Mouse (Mus musculus): ENCODE measurements around the gene Mnt. TPM values are rescaled to one million over a fixed set of nuclear protein-coding genes. Genes with fewer than 3 reads are reported as not detected.

Gene Mnt
- polyA plus RNA-seq, 1 experiment = not detected

DNA sequence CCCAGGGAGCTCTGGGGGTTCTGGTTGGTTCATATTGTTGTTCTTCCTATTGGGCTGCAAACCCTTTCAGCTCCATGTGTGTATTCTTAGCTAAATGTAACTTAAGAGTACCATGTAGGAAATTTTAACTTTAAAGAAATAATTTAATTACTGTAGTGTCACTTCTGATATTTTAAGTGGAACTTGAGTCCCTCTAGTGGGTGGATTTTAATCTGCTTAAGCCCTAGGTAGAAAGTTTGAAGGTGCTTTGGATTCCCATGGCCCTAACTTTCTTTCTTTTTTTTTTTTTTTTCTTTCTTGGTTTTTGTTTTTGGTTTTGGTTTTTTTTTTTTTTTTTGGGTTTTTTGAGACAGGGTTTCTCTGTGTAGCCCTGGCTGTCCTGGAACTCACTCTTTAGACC is 14.9 kb upstream of the Mnt start:
- TF ChIP-seq POLR2A (IDR thresholded peaks at IDR 0.05; ENCODE audit: insufficient read depth, low read depth, low read length) (no peak), CTCF (IDR thresholded peaks at IDR 0.05; ENCODE audit: insufficient read depth, low read depth, low read length) (no peak)
- Histone ChIP-seq H3K4me1 (ENCODE audit: control insufficient read depth, insufficient read depth, low read length) (no peaks in the 10 kb centered on the region), H3K27ac (ENCODE audit: insufficient read depth, low read depth, low read length) (no peak overlapping the region), H3K4me3 (ENCODE audit: insufficient read depth, low read depth, low read length) (no peak overlapping the region)

DNA sequence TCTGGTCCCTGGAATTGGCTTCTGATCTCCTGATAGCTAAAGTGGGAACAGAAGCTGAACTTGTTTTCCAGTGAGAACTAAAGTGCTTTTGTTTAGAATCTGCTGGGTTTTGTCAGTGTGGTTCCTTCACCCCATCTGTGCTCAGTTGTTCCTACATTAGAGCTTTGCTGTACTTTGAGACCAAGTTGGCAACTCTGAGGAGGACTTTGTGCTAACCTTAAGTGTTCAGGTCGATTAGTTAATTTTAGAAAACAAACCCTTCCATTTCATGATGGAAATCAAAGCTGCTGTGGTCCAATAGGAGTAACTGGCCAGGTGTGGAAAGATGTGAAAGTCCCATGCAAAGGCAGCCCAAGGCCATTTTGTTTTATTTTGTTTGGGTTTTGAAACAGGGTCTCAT is 9.8 kb upstream of the Mnt start:
- no peak overlapping the region for H3K27ac ChIP-seq (ENCODE audit: insufficient read depth, low read depth, low read length)
- TF ChIP-seq POLR2A (IDR thresholded peaks at IDR 0.05; ENCODE audit: insufficient read depth, low read depth, low read length) (no peak), CTCF (IDR thresholded peaks at IDR 0.05; ENCODE audit: insufficient read depth, low read depth, low read length) (no peak)
- 66% methylated on average over 1 of the region's 1 CpGs for WGBS

DNA sequence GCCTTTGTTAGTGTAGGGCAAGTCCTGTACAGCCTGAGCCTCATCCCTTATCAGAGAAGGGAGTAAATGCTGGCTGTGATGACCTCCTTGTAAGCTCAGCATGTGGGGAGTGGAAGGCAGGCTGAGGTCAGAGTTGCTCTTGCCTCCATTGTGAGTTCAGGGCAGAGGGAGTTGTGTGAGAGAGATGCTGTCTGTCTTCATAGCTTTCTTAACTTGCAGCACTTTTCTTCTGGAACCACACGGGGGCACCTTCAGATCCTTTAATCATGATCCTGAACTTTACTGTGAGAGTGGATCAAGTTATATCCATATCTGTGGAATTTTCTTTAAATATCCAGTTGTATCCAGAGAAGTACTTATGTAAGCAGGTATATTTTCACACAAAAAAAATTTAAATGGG is 9.3 kb upstream of the Mnt start:
- Histone ChIP-seq H3K4me1 (ENCODE audit: control insufficient read depth, insufficient read depth, low read length) (peaks cover 8% of the 10 kb centered on the region), H3K4me3 (ENCODE audit: insufficient read depth, low read depth, low read length) (no peak overlapping the region), H3K27ac (ENCODE audit: insufficient read depth, low read depth, low read length) (0 out of 2 replicates have a peak overlapping the region, but pooled peaks have one; percentile 33)
- 15% methylated on average over 1 of the region's 1 CpGs for WGBS
- no peak for TF ChIP-seq CTCF (IDR thresholded peaks at IDR 0.05; ENCODE audit: insufficient read depth, low read depth, low read length)
- no peak for TF ChIP-seq POLR2A (IDR thresholded peaks at IDR 0.05; ENCODE audit: insufficient read depth, low read depth, low read length)

More for the DNA sequence above, 9.8 kb upstream of the Mnt start:
- peaks cover 5% of the 10 kb centered on the region for H3K4me1 ChIP-seq (ENCODE audit: control insufficient read depth, insufficient read depth, low read length)
- no peak overlapping the region for H3K4me3 ChIP-seq (ENCODE audit: insufficient read depth, low read depth, low read length)

DNA sequence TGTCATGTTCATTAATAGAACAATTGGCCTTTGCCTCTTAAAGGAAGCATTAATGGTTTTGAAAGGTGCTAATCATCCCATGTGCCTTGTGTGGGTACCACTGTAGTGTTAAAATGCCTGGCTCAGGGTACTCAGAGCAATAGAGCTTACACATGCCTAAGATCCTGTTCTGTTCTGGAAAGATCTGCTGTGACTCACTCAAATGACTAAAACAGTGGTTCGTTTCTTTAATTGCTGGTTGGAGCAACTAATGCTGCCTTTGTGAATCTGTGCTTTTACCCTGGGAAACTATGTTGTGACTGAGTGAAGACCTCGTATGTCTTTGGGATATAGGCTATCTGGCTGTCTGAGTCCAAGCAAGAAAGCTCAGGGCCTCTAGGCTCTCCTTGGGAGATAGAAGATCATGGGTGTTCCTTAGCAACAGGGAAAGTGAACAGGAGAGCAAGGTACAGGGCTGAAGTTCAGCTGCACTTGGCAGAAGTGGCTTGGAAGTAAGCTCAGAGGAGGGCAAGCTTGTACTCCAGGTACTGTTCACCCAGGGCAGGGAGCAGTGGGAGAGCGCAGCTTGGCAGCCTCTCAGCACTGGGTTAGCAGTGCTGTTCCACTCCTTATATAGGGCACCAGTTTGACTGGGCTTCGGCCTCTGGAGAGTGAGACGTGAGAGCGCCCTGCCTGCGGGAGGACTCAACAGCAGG is 7.8 kb upstream of the Mnt start:
- H3K4me1 ChIP-seq (ENCODE audit: control insufficient read depth, insufficient read depth, low read length) = peaks cover 8% of the 10 kb centered on the region
- WGBS = 48% methylated on average over 7 of the region's 7 CpGs
- H3K4me3 ChIP-seq (ENCODE audit: insufficient read depth, low read depth, low read length) = no peak overlapping the region
- no peak overlapping the region for H3K27ac ChIP-seq (ENCODE audit: insufficient read depth, low read depth, low read length)
- TF ChIP-seq CTCF (IDR thresholded peaks at IDR 0.05; ENCODE audit: insufficient read depth, low read depth, low read length) (no peak), POLR2A (IDR thresholded peaks at IDR 0.05; ENCODE audit: insufficient read depth, low read depth, low read length) (no peak)

DNA sequence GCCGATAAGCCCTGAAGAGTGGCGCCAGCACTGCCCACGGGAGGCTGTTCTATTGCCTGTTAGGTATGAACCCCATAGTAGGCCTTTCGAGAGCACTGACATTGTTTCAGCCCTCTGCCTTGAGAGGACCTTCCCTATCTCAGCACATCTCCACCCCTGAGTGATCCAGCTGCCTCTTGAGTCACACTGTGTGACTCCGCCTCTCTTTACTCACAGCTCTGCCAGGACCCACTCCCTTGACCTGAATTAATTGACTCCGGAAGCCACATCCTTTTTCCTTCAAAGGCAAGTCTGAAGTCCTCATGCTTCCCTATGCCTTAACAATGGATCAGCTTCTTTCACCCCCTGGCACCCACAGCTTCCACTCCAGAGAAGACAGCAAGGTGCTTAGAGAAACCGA is 4.6 kb upstream of the Mnt start:
- peaks cover 13% of the 10 kb centered on the region for H3K4me1 ChIP-seq (ENCODE audit: control insufficient read depth, insufficient read depth, low read length)
- no peak overlapping the region for H3K27ac ChIP-seq (ENCODE audit: insufficient read depth, low read depth, low read length)
- H3K4me3 ChIP-seq (ENCODE audit: insufficient read depth, low read depth, low read length) = no peak overlapping the region
- 79% methylated on average over 7 of the region's 7 CpGs for WGBS
- TF ChIP-seq POLR2A (IDR thresholded peaks at IDR 0.05; ENCODE audit: insufficient read depth, low read depth, low read length) (no peak), CTCF (IDR thresholded peaks at IDR 0.05; ENCODE audit: insufficient read depth, low read depth, low read length) (no peak)

DNA sequence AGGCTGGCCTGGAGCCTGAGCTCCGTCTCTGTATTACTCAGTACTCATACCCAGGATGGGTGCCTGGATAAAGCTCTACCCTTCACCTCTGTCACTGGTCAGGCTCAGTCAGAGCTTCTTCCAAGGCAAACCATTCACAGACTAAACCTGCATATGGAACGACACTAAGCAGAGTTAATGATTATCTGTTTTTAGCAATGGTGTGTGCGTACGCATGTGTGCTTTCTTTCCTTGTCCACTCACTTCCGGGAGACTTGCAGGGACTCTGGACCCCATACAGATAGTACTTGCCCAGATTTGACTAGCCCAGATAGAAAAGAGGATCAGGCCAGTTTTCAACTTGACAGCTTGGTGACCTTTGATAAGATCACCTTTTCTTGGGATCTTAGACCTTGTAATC is 4.0 kb upstream of the Mnt start:
- 92% methylated on average over 5 of the region's 5 CpGs for WGBS
- peaks cover 13% of the 10 kb centered on the region for H3K4me1 ChIP-seq (ENCODE audit: control insufficient read depth, insufficient read depth, low read length)
- no peak for TF ChIP-seq POLR2A (IDR thresholded peaks at IDR 0.05; ENCODE audit: insufficient read depth, low read depth, low read length)
- TF ChIP-seq CTCF (IDR thresholded peaks at IDR 0.05; ENCODE audit: insufficient read depth, low read depth, low read length) = no peak
- H3K4me3 ChIP-seq (ENCODE audit: insufficient read depth, low read depth, low read length) = no peak overlapping the region
- H3K27ac ChIP-seq (ENCODE audit: insufficient read depth, low read depth, low read length) = no peak overlapping the region

DNA sequence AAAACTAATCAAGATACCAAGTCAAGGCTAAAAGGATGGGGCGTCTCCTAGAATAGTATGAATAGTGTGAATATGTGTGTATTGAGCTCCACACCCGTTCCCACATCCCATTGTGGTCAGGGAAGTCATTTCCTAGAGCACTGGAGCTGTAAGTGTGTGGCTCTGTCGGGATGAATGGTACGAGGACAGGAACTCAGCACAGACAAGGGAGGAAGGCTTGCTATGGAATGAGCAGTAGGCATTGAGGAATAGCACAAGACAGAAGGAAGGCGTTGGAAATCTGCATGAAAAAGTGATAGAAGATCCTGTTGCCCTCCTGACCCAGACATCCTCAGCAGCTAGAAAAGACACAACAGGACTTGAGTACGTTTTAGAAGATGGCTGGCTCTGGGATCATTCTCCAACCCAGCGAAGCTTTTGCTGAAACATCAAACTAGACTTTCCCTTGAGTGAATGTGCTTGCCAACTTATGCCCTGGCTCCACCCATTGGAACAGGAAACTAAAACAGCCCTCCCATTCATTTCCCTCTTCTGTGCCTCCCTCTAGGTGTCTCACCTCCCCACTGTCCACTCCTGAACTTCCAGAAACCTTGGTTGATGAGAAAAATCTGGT is 2.8 kb upstream of the Mnt start:
- Histone ChIP-seq H3K27ac (ENCODE audit: insufficient read depth, low read depth, low read length) (no peak overlapping the region), H3K4me3 (ENCODE audit: insufficient read depth, low read depth, low read length) (no peak overlapping the region), H3K4me1 (ENCODE audit: control insufficient read depth, insufficient read depth, low read length) (peaks cover 18% of the 10 kb centered on the region)
- 81% methylated on average over 7 of the region's 7 CpGs for WGBS
- no peak for TF ChIP-seq POLR2A (IDR thresholded peaks at IDR 0.05; ENCODE audit: insufficient read depth, low read depth, low read length)
- TF ChIP-seq CTCF (IDR thresholded peaks at IDR 0.05; ENCODE audit: insufficient read depth, low read depth, low read length) = no peak

DNA sequence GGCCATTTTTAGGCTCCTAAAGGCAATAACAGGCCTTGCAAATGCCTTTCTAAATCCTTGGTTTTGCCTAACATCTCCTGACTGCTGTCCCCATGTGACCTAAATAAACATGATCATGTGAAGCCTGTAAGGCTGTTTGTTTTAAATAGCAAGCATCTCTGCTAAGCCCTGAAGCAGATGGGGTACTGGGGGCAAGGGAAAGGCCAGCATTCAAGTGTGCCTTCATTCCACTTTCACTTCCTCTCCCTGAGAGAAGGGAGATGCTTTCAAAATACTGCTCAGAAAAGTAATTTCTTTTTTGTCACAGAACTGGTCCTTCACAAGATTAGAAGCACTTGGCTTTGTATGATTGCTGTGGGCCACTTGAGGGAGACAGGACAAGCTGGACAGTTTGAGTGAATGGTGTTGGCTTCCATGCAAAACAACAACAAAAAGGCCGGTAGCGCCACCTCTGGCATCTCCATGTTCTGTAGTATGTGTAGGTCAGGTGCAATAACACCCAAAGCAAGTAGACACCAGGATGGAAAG is 2.3 kb upstream of the Mnt start:
- no peak overlapping the region for H3K4me3 ChIP-seq (ENCODE audit: insufficient read depth, low read depth, low read length)
- peaks cover 19% of the 10 kb centered on the region for H3K4me1 ChIP-seq (ENCODE audit: control insufficient read depth, insufficient read depth, low read length)
- TF ChIP-seq CTCF (IDR thresholded peaks at IDR 0.05; ENCODE audit: insufficient read depth, low read depth, low read length) = no peak
- no peak for TF ChIP-seq POLR2A (IDR thresholded peaks at IDR 0.05; ENCODE audit: insufficient read depth, low read depth, low read length)
- H3K27ac ChIP-seq (ENCODE audit: insufficient read depth, low read depth, low read length) = no peak overlapping the region
- WGBS = 48% methylated on average over 2 of the region's 2 CpGs

DNA sequence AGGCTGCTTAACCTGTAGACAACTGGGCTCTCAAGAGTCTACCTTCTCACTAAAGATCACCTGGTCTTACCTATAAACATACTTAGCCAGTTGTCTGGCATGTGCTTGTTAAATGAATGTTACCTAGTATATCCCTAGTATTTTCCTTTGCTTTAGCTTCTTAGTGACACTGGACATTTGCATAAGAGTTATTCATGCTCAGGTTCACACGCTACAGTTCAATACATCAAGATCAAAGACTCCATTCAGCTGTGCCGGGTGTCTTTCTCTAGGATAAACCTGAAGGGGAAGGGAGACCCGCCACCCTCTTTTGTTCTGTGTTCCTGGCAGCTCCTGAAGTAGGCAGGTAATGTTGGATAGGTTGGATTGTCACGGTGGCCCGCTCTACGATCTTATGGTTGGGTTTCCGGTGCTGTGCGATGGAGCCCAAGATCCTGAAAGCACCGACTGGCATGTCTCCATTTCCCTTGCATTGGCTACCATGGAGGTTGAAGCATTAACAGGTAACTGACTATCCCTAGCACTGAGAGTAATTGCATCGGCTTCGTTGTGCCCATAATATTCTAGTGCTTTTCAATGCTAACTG is 1.7 kb upstream of the Mnt start:
- Histone ChIP-seq H3K4me1 (ENCODE audit: control insufficient read depth, insufficient read depth, low read length) (peaks cover 24% of the 10 kb centered on the region), H3K4me3 (ENCODE audit: insufficient read depth, low read depth, low read length) (no peak overlapping the region), H3K27ac (ENCODE audit: insufficient read depth, low read depth, low read length) (no peak overlapping the region)
- 30% methylated on average over 11 of the region's 11 CpGs for WGBS
- no peak for TF ChIP-seq CTCF (IDR thresholded peaks at IDR 0.05; ENCODE audit: insufficient read depth, low read depth, low read length)
